Mouse (Mus musculus) MEL (cell line): Measurements from ENCODE around the gene Rtn3.

Experiments used
- CTCF ChIP-seq, 3 experiments: IDR thresholded peaks in 2 of 3; conservative IDR thresholded peaks in 1 of 3; 2 replicates each; pipeline ENCODE4 v1.5.1; 2011 to 2012; ENCODE audit warnings: low read length in 3 of 3, low read depth in 2 of 3, mild to moderate bottlenecking in 2 of 3, improper control_type of control experiment in 1 of 3, inconsistent platforms in 1 of 3, mixed read lengths in 1 of 3, moderate library complexity in 1 of 3; ENCODE audit not compliant: control insufficient read depth in 1 of 3, insufficient read depth in 1 of 3, poor library complexity in 1 of 3, severe bottlenecking in 1 of 3
- EP300 ChIP-seq, 2 experiments: IDR thresholded peaks; 2 replicates each; pipeline ENCODE4 v1.6.1; 2011; ENCODE audit warnings: improper control_type of control experiment in 2 of 2, low read length in 2 of 2, low read depth in 1 of 2, mild to moderate bottlenecking in 1 of 2
- GATA1 ChIP-seq: IDR thresholded peaks from 2 replicates; pipeline ENCODE4 v1.6.1; 2011; ENCODE audit warnings: low read depth, low read length, improper control_type of control experiment
- HCFC1 ChIP-seq: IDR thresholded peaks from 2 replicates; pipeline ENCODE4 v1.6.1; 2012; ENCODE audit warnings: low read depth, mild to moderate bottlenecking, inconsistent platforms, low read length, improper control_type of control experiment, moderate library complexity
- MAX ChIP-seq: IDR thresholded peaks from 2 replicates; pipeline ENCODE4 v1.6.1; 2011; ENCODE audit warnings: low read length, improper control_type of control experiment
- MYC ChIP-seq: IDR thresholded peaks from 2 replicates; pipeline ENCODE4 v1.6.1; 2011; ENCODE audit warnings: low read depth, mild to moderate bottlenecking, low read length, improper control_type of control experiment, moderate library complexity
- NELFE ChIP-seq: IDR thresholded peaks from 2 replicates; pipeline ENCODE4 v1.6.1; 2011; ENCODE audit warnings: low read depth, low read length, improper control_type of control experiment
- POLR2A ChIP-seq, 2 experiments: IDR thresholded peaks; 2 replicates each; pipeline ENCODE4 v1.6.1; 2011 to 2012; ENCODE audit warnings: low read length in 2 of 2, mild to moderate bottlenecking in 2 of 2, control low read depth in 1 of 2, improper control_type of control experiment in 1 of 2, low read depth in 1 of 2, moderate library complexity in 1 of 2; ENCODE audit not compliant: control insufficient read depth in 1 of 2, insufficient read depth in 1 of 2, poor library complexity in 1 of 2
- TAL1 ChIP-seq: IDR thresholded peaks from 2 replicates; pipeline ENCODE4 v1.6.1; 2012; ENCODE audit warnings: mild to moderate bottlenecking, inconsistent platforms, low read length, moderate library complexity, mixed read lengths
- UBTF ChIP-seq: IDR thresholded peaks from 2 replicates; pipeline ENCODE4 v1.6.1; 2012; ENCODE audit warnings: low read depth, mild to moderate bottlenecking, inconsistent platforms, low read length, improper control_type of control experiment, moderate library complexity, borderline replicate concordance; ENCODE audit not compliant: insufficient read depth
- USF1 ChIP-seq: IDR thresholded peaks from 2 replicates; pipeline ENCODE4 v1.6.1; 2014; ENCODE audit warnings: low read depth, mild to moderate bottlenecking, inconsistent platforms, low read length, improper control_type of control experiment, moderate library complexity
- ZC3H11A ChIP-seq: IDR thresholded peaks from 2 replicates; pipeline ENCODE4 v1.6.1; 2012; ENCODE audit warnings: low read depth, mild to moderate bottlenecking, inconsistent platforms, low read length, improper control_type of control experiment

DNA sequence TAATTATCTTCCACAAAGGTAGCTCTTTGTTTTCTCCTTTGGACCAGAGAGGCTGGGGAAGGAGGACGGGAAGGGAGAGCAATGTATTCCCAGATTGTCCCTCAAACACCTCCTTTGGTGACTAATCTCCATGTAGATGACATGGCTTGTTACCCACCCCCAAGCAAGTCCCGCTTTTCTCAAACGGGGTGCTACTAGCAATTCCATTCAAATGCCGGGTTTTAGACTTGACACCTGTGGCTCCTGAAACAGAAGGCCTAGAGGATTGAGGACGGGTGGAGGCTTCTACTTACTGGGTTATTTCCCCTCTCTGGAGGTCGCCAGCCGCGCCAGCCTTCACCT, 101.2 kb downstream of the Rtn3 start:
- TF ChIP-seq POLR2A (IDR thresholded peaks at IDR 0.05; ENCODE audit: control insufficient read depth in 1 of 2, insufficient read depth in 1 of 2, low read depth in 1 of 2, low read length in 2 of 2, poor library complexity in 1 of 2), result no peak
- TF ChIP-seq ZC3H11A, result no peak
- no peak for TF ChIP-seq UBTF
- no peak for TF ChIP-seq USF1
- no peak for TF ChIP-seq HCFC1
- TF ChIP-seq GATA1, result no peak
- TF ChIP-seq MYC, result no peak
- TF ChIP-seq CTCF (IDR thresholded peaks at IDR 0.05 in 2 of 3, conservative IDR thresholded peaks at IDR 0.05 in 1 of 3; ENCODE audit: control insufficient read depth in 1 of 3, insufficient read depth in 1 of 3, low read depth in 2 of 3, low read length in 3 of 3, poor library complexity in 1 of 3, severe bottlenecking in 1 of 3), result no peak
- TF ChIP-seq NELFE, result no peak
- no peak for TF ChIP-seq MAX
- no peak for TF ChIP-seq TAL1
- TF ChIP-seq EP300 (IDR thresholded peaks at IDR 0.05; ENCODE audit: low read depth in 1 of 2, low read length in 2 of 2), result no peak
